Mouse (Mus musculus): Measurements from ENCODE around the gene Denr.

DNA sequence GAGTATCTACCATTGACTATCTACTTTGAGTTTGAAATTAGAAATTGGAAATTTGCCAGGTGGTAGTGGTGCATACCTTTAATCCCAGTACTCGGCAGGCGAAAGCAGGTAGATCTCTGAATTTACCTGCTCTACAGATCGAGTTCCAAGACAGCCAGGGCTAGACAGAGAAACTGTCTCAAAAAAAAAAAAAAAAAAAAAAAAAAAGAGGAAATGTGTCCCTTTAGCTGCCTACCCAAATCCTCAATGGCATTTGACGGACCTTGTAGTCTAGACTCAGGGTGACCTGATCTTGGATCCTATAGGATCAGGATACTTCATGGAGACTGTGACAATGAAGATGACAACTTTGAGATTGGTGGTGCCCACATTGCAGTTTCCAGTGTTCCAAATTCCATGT lies 40.5 kb upstream of the Denr start:
- TF ChIP-seq CTCF (IDR thresholded peaks at IDR 0.05; ENCODE audit: low read depth) (no peak), EP300 (IDR thresholded peaks at IDR 0.05; ENCODE audit: low read depth) (no peak)
